Mouse (Mus musculus): Measurements from ENCODE around the gene Fanca. TPM values are rescaled to one million over a fixed set of nuclear protein-coding genes. Genes with fewer than 3 reads are reported as not detected.
"Not testable (repeated sequence)": the region's sequence is repeated elsewhere in the genome, so short reads cannot be mapped to it uniquely, and the experiment has no call there.

The Fanca gene
- total and polyA plus RNA-seq, 3 experiments, result 21.9 to 57.8 (median 39.2) TPM

GRCm38 (mm10) chr8:123284493-123284892 lies 33.9 kb downstream of the Fanca start:
- H3K4me1 ChIP-seq (ENCODE audit: control insufficient read depth in 1 of 2, insufficient read depth in 2 of 2), result peaks cover 17 to 33% of the 10 kb centered on the region in 2 experiments
- H3K4me3 ChIP-seq (replicated peaks in 1 of 3; ENCODE audit: low read depth in 2 of 3, low read length in 2 of 3, poor library complexity in 1 of 3), result peak overlapping the region in 1 of 3 experiments; percentile 27
- H3K9ac ChIP-seq (ENCODE audit: insufficient read depth, low read depth), result no peak overlapping the region
- peaks cover 39 to 82% of the 10 kb centered on the region in 2 experiments for H3K36me3 ChIP-seq (replicated peaks in 1 of 2; ENCODE audit: control insufficient read depth in 1 of 2, insufficient read depth in 1 of 2, low read length in 1 of 2)
- no peaks in the 10 kb centered on the region for H3K9me3 ChIP-seq (replicated peaks; ENCODE audit: low read length)
- TF ChIP-seq RCOR1 (conservative IDR thresholded peaks at IDR 0.05; ENCODE audit: low read depth, low read length) (no peak), SIN3A (IDR thresholded peaks at IDR 0.05; ENCODE audit: low read length) (no peak), USF2 (conservative IDR thresholded peaks at IDR 0.05; ENCODE audit: low read depth, low read length) (no peak), EP300 (IDR thresholded peaks at IDR 0.05; ENCODE audit: low read length) (no peak), POLR2A (IDR thresholded peaks at IDR 0.05; ENCODE audit: low read depth, low read length) (no peak), ZMIZ1 (IDR thresholded peaks at IDR 0.05; ENCODE audit: low read depth, low read length) (no peak), UBTF (IDR thresholded peaks at IDR 0.05; ENCODE audit: low read depth, low read length) (no peak)
- in situ Hi-C loops (cut with MboI; ENCODE audit: low pct_ligation_motif_present, low pct_unique_long_range_greater_than_20kb, low sequenced_read_pairs), result no loop called here
- no peak for DNase-seq (ENCODE audit: extremely low read depth)
- H3K4me2 ChIP-seq (ENCODE audit: insufficient read depth, low read depth, poor library complexity, severe bottlenecking), result no peak overlapping the region
- no peaks in the 10 kb centered on the region for H3K79me2 ChIP-seq (replicated peaks; ENCODE audit: control insufficient read depth, extremely low read depth, insufficient read depth, poor library complexity, severe bottlenecking)
- H3K27me3 ChIP-seq (replicated peaks), result no peaks in the 10 kb centered on the region
- dilution Hi-C loops (cut with MboI; ENCODE audit: extremely low pct_ligation_motif_present, extremely low pct_unique_long_range_greater_than_20kb, low sequenced_read_pairs), result no loop called here
- no peak overlapping the region for H3K27ac ChIP-seq (ENCODE audit: insufficient read depth, low read depth)

GRCm38 (mm10) chr8:123283991-123284390 lies 34.4 kb downstream of the Fanca start:
- Histone ChIP-seq H3K27me3 (replicated peaks) (no peaks in the 10 kb centered on the region), H3K4me2 (ENCODE audit: insufficient read depth, low read depth, poor library complexity, severe bottlenecking) (peak overlapping the region; percentile 59), H3K9me3 (replicated peaks; ENCODE audit: low read length) (no peaks in the 10 kb centered on the region), H3K27ac (ENCODE audit: insufficient read depth, low read depth) (no peak overlapping the region), H3K79me2 (replicated peaks; ENCODE audit: control insufficient read depth, extremely low read depth, insufficient read depth, poor library complexity, severe bottlenecking) (no peaks in the 10 kb centered on the region), H3K36me3 (replicated peaks in 1 of 2; ENCODE audit: control insufficient read depth in 1 of 2, insufficient read depth in 1 of 2, low read length in 1 of 2) (peaks cover 34 to 81% of the 10 kb centered on the region in 2 experiments), H3K9ac (ENCODE audit: insufficient read depth, low read depth) (no peak overlapping the region), H3K4me1 (ENCODE audit: control insufficient read depth in 1 of 2, insufficient read depth in 2 of 2) (peaks cover 17 to 31% of the 10 kb centered on the region in 2 experiments), H3K4me3 (replicated peaks in 1 of 3; ENCODE audit: low read depth in 2 of 3, low read length in 2 of 3, poor library complexity in 1 of 3) (peak overlapping the region in 1 of 3 experiments; percentile 27)
- in situ Hi-C loops (cut with MboI; ENCODE audit: low pct_ligation_motif_present, low pct_unique_long_range_greater_than_20kb, low sequenced_read_pairs) (no loop called here), dilution Hi-C loops (cut with MboI; ENCODE audit: extremely low pct_ligation_motif_present, extremely low pct_unique_long_range_greater_than_20kb, low sequenced_read_pairs) (no loop called here)
- 0 out of 2 replicates have a peak, but pooled peaks have one; percentile 40 for TF ChIP-seq SIN3A (IDR thresholded peaks at IDR 0.05; ENCODE audit: low read length)
- TF ChIP-seq TBP (conservative IDR thresholded peaks at IDR 0.05; ENCODE audit: low read depth, low read length), result no peak
- TF ChIP-seq CTCF (conservative IDR thresholded peaks at IDR 0.05 in 1 of 2, IDR thresholded peaks at IDR 0.05 in 1 of 2; ENCODE audit: low read depth in 2 of 2, low read length in 2 of 2), result no peak
- TF ChIP-seq GABPA (IDR thresholded peaks at IDR 0.05; ENCODE audit: insufficient replicate concordance, low read depth, low read length), result no peak
- TF ChIP-seq RCOR1 (conservative IDR thresholded peaks at IDR 0.05; ENCODE audit: low read depth, low read length), result no peak
- TF ChIP-seq BHLHE40 (IDR thresholded peaks at IDR 0.05; ENCODE audit: low read depth, low read length), result no peak; the same call in 1 of the 2 replicates
- peak; percentile 38 for TF ChIP-seq ETS1 (conservative IDR thresholded peaks at IDR 0.05; ENCODE audit: low read depth, low read length)
- peak; percentile 64 for DNase-seq (ENCODE audit: extremely low read depth)

GRCm38 (mm10) chr8:123282994-123283393 lies 35.4 kb downstream of the Fanca start:
- H3K9ac ChIP-seq (ENCODE audit: insufficient read depth, low read depth); H3K9me3 ChIP-seq (replicated peaks; ENCODE audit: low read length); H3K4me3 ChIP-seq (replicated peaks in 1 of 3; ENCODE audit: low read depth in 2 of 3, low read length in 2 of 3, poor library complexity in 1 of 3); H3K27ac ChIP-seq (ENCODE audit: insufficient read depth, low read depth); H3K4me2 ChIP-seq (ENCODE audit: insufficient read depth, low read depth, poor library complexity, severe bottlenecking); dilution Hi-C loops (cut with MboI; ENCODE audit: extremely low pct_ligation_motif_present, extremely low pct_unique_long_range_greater_than_20kb, low sequenced_read_pairs); H3K27me3 ChIP-seq (replicated peaks); in situ Hi-C loops (cut with MboI; ENCODE audit: low pct_ligation_motif_present, low pct_unique_long_range_greater_than_20kb, low sequenced_read_pairs); H3K79me2 ChIP-seq (replicated peaks; ENCODE audit: control insufficient read depth, extremely low read depth, insufficient read depth, poor library complexity, severe bottlenecking): not testable (repeated sequence)
- Histone ChIP-seq H3K4me1 (ENCODE audit: control insufficient read depth in 1 of 2, insufficient read depth in 2 of 2) (peaks cover 15 to 31% of the 10 kb centered on the region in 2 experiments), H3K36me3 (replicated peaks in 1 of 2; ENCODE audit: control insufficient read depth in 1 of 2, insufficient read depth in 1 of 2, low read length in 1 of 2) (peaks cover 30 to 81% of the 10 kb centered on the region in 2 experiments)
- peak; percentile 45 for DNase-seq (ENCODE audit: extremely low read depth)
- TF ChIP-seq ZNF384 (IDR thresholded peaks at IDR 0.05; ENCODE audit: low read depth, low read length) (peak; percentile 83), BHLHE40 (IDR thresholded peaks at IDR 0.05; ENCODE audit: low read depth, low read length) (peak; percentile 94), MAX (IDR thresholded peaks at IDR 0.05; ENCODE audit: low read length) (peak; percentile 94), EP300 (IDR thresholded peaks at IDR 0.05; ENCODE audit: low read length) (peak; percentile 24; the same call in 1 of the 2 replicates), MYC (IDR thresholded peaks at IDR 0.05; ENCODE audit: low read depth, low read length) (peak; percentile 97), ETS1 (conservative IDR thresholded peaks at IDR 0.05; ENCODE audit: low read depth, low read length) (peak; percentile 48), IRF4 (IDR thresholded peaks at IDR 0.05; ENCODE audit: low read depth, low read length) (0 out of 2 replicates have a peak, but pooled peaks have one; percentile 25)
